Mouse (Mus musculus): ENCODE data around the gene H2-M10.6.

The H2-M10.6 gene

GRCm38 (mm10) chr17:36843696-36844095 lies 31.7 kb downstream of the H2-M10.6 start:
- DNase-seq (ENCODE audit: low spot score), result no peak

- DNase-seq (ENCODE audit: low spot score), result no peak
These were observed 32.3 kb downstream of the H2-M10.6 start for GRCm38 (mm10) chr17:36844286-36844719.

- no peak for DNase-seq (ENCODE audit: low spot score)
These were observed 32.8 kb downstream of the H2-M10.6 start for GRCm38 (mm10) chr17:36844725-36845124.

- no peak for DNase-seq (ENCODE audit: low spot score)
These were observed 36.9 kb downstream of the H2-M10.6 start for GRCm38 (mm10) chr17:36848911-36849310.

- DNase-seq (ENCODE audit: low spot score), result no peak
These were observed 38.0 kb downstream of the H2-M10.6 start for GRCm38 (mm10) chr17:36849992-36850391.

- no peak for DNase-seq (ENCODE audit: low spot score)
These were observed 39.2 kb downstream of the H2-M10.6 start for GRCm38 (mm10) chr17:36851200-36851599.

GRCm38 (mm10) chr17:36851627-36852026 lies 39.7 kb downstream of the H2-M10.6 start:
- no peak for DNase-seq (ENCODE audit: low spot score)

- no peak for DNase-seq (ENCODE audit: low spot score)
These were observed 43.5 kb downstream of the H2-M10.6 start for GRCm38 (mm10) chr17:36855484-36855883.

- no peak for DNase-seq (ENCODE audit: low spot score)
These were observed 44.3 kb downstream of the H2-M10.6 start for GRCm38 (mm10) chr17:36856236-36856635.

- no peak for DNase-seq (ENCODE audit: low spot score)
These were observed 46.2 kb downstream of the H2-M10.6 start for GRCm38 (mm10) chr17:36858181-36858580.

GRCm38 (mm10) chr17:36861680-36862079 lies 49.7 kb downstream of the H2-M10.6 start:
- DNase-seq (ENCODE audit: low spot score), result no peak
